Mouse (Mus musculus): Measurements from ENCODE around the gene Net1.
"Not testable (repeated sequence)": the region's sequence is repeated elsewhere in the genome, so short reads cannot be mapped to it uniquely, and the experiment has no call there.

The Net1 gene

GRCm38 (mm10) chr13:3917571-3918311, at the start of gene Net1, which contains the start of gene Tubal3:
TSS of gene Net1 (minus strand) at chr13:3918220.
TSS of gene Tubal3 (plus strand) at chr13:3918274.
- DNase-seq (ENCODE audit: low spot score in 2 of 2) = peak; percentile 75 to 78

DNA sequence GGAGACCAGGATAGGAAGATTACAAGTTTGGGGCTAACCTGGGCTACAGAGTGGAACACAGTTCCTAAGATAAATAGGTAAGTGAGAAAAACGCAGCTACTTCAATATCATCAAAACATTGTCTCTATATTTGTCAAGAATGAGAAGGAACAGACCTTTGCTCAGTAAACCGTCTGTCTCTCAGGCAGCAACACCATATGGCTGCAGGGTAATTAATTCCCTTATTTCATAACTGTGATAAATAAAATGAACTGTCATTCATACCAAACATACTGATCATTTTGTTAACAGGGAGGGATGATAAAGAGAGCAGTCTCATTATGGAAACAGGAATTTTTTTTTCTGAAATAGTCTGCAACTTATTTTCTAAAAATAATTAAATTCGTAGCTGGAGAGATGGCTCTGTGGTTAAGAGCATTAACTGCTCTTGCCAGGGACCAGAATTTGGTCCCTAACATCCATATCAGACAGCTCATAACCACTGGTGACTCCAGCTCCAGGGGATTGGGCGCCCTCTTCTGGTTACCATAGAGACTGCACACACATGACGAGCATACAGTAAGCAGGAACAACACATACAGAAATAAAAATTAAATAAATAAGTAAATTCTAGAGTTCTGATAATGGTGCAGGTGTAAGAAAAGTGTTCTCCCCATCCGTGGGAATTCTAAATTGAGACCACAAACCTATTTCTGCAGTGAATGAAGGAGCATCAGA, 33.3 kb upstream of the Net1 start:
- DNase-seq (ENCODE audit: low spot score in 2 of 2) = no peak

DNA sequence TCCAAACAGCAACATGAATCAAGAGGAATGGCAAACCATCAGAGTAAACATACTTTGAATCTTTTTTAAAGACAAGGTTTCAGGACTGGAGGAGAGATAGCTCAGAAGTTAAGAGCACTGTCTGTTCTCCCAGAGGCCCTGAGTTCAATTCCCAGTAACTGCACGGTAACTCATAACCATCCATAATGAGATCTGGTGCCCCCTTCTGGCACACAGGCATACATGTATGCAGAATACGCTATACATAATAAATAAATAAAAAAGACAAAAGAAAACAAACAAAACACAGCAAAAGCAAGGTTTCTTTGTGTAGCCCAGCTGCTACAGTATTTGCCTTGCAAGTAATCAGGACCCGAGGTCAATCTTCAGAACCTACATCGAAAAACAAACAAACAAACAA, 31.5 kb upstream of the Net1 start:
- DNase-seq (ENCODE audit: low spot score in 2 of 2) = no peak

- no peak for DNase-seq (ENCODE audit: low spot score in 2 of 2)
Observed at GRCm38 (mm10) chr13:3947267-3947666, 29.2 kb upstream of the Net1 start.

DNA sequence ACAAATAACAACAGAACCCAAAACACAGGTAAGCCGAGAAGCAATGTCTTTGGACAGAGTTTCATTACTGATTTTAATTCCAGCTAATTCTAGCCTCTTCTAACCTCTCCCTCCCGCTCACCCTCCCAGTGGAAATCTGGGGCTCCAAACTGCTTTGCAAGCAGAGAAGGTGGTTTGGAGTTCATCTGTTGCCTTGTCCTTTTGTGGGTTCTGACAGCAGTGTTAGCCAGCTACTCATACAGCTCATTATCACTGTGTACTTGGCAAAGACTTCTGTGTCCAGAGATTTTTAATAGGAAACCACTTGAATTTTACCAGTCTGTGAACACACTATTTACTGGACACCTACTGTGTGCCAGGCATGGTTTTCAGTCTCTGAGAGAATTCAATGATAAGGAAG, 27.2 kb upstream of the Net1 start, which contains the start of gene Ucn3:
Gene Ucn3 (minus strand): TSS at position 101 of the 400 bp plus-strand sequence.
- DNase-seq (ENCODE audit: low spot score in 2 of 2) = no peak

DNA sequence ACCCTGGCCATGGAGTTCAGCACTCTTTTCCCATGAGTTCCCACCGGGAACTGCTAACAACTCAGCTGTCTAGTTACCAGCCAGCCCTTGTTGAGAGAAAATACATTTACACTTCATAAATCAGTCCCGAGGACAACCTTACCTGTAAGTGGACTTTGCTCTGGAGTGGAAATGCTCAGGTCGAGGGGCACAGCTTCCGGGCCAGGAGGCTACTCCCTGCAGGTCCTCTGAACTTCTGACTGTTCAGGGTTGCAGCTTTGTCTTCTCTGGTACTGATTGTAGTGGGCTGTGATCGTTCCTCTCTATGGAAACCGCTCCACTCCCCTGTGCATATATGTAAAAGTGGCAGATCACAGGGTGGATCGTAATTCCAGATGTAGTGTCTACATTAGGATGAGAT, 26.7 kb upstream of the Net1 start:
- no peak for DNase-seq (ENCODE audit: low spot score in 2 of 2)

GRCm38 (mm10) chr13:3926046-3926445, 8.0 kb upstream of the Net1 start:
- DNase-seq (ENCODE audit: low spot score in 2 of 2) = no peak

DNA sequence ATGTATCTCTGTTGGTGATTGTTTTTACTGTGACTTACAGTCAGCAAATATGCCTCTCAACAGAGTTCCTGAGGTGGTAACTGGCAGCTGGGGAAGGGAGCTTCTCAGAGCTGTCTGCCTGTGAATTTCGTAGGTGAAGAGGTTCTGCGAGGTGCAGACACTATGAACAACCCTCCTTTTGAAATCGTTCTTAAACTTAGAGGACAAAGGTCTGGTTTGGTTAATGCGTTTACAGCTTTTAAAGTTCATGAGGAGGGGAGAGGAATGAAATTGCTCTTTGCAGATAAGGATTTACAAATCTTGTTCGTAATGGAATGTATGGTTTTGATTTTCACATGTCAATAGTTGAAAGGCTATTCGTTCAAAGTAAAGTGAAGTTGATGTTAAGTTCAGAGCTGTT, 7.6 kb upstream of the Net1 start:
- DNase-seq (ENCODE audit: low spot score in 2 of 2) = no peak

DNA sequence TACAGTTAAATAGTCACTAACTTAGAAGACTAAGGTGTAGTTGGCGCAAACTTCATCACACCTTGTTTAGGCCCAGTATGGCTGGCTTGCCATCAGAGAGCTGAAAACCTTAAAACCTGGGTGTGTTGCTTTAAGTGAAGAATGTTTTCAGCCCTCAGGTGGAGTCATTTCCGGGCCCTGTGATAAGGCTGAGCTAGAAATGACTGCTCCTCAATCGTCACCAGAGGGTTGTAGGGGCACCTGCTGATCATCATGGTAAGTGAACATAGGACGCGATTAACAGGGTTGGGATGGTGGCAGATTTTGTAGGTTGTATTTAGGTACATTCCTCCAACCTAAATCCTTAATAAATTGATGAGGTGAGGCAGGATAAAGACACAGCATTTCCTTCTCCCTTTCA, 6.5 kb upstream of the Net1 start:
- DNase-seq (ENCODE audit: low spot score in 2 of 2) = no peak

DNA sequence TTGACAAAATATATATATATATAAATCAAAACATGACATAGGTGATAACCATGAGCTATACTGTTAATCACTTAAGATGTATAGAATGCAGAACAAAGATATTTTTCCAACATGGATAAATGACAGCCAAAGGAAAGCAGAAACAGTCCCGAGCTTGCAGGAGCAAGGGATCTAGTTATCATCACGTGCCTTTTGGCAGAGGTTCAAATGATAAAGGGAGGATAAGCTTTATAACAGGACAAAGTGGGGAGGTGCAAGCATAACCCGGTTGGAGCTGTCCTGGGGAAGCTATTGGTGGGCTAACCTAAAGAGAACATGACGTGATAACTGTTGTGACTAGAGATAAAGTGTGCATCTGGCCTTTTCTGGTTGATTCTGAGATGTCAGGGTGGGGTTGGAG, 4.5 kb downstream of the Net1 start:
- no peak for DNase-seq (ENCODE audit: low spot score in 2 of 2)

DNA sequence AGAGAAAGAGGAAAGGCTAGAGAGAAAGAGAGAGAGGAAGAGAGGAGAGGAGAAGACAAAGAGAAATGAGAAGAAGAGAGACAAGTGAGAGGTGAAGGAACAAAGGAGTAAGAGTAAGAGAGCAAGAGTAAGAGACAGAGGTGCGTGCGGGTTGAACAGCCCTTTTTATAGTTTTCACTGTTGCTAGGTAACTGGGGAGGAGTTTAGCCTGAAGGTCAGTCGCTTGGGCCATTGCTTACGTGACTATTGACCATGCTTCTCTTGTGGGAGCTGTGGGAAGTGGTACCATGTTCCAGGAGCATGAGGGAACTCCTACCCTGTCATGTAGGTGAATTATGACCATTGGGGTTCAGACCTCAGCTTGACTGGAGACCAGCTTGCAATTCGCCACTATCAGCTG, 7.7 kb downstream of the Net1 start:
- no peak for DNase-seq (ENCODE audit: low spot score in 2 of 2)

DNA sequence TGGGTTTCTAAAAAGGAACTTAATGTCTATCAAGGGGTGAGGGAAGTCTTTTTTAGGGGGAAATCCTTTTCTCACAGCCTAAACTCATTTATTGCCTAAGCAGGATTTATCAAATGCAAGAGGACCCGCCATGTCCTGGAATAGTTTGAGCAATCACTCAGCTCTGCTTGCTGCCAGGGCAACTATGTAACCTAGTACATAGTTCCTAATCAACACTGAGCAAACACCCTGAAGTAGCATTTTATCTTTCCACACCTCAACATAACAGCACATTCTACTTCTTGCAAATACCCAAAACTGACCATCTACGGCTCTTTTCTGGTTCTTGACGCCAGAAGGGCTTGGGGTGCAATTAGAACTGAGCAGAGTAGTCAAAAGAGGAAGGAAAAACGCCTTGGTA, 9.8 kb downstream of the Net1 start:
- DNase-seq (ENCODE audit: low spot score in 2 of 2) = no peak

DNA sequence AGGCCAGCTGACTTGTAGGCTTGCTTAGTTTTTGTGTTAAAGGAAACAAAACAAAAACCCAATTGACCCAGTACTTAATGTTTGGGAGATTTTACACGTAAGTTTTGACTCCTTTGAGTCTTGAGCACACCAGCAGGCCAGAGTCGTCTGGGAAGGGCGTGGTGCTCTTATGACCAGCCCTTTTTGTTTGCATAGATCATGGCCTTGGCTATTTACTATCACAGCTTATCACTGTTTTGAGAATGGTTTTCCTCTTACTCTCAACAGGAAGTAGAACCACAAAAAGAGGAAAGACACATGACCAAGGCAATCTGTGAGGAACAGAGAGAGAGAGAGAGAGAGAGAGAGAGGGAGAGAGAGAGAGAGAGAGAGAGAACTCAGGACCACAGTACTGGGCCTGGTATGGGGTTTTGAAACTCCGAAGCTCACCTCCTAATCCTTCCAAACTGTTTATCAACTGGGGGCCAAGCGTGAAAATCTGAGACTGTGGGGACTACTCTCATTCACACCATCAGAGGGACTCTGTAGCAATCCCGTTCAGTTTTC, 10.8 kb downstream of the Net1 start:
- DNase-seq (ENCODE audit: low spot score in 2 of 2) = no peak

GRCm38 (mm10) chr13:3899301-3899700, 18.7 kb downstream of the Net1 start:
- no peak for DNase-seq (ENCODE audit: low spot score in 2 of 2)

DNA sequence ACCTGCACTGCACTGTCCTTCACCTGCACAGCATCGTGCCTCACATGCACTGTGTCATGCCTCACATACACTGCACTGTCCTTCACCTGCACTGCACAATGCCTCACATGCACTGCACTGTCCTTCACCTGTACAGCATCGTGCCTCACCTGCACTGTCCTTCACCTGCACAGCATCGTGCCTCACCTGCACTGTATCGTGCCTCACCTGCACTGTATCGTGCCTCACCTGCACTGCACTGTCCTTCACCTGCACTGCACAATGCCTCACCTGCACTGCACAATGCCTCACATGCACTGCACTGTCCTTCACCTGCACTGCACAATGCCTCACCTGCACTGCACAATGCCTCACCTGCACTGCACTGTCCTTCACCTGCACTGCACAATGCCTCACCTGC, 19.8 kb downstream of the Net1 start:
- not testable (repeated sequence) for DNase-seq (ENCODE audit: low spot score in 2 of 2)

DNA sequence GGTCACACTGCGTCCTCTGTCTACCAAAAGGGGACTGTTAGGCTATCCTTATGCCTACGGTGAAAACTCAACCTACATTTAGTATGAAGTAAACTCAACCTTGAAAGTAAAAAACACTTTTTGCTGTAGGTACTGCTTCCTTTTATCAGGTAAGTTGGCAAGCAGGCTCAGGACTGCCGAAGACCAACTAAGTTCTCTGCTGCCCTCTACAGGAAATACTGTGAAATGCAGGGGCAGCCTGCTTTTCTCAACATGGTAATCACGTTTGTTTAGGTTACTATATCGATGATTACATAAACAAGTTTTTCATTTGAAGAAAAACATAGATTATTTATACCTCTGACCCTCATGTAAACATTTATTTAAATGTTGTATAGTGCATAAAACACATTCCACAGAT, 21.1 kb downstream of the Net1 start:
- no peak for DNase-seq (ENCODE audit: low spot score in 2 of 2)

GRCm38 (mm10) chr13:3896032-3896431, 22.0 kb downstream of the Net1 start:
- no peak for DNase-seq (ENCODE audit: low spot score in 2 of 2)

- no peak for DNase-seq (ENCODE audit: low spot score in 2 of 2)
Observed at GRCm38 (mm10) chr13:3895397-3895980, 22.5 kb downstream of the Net1 start.

DNA sequence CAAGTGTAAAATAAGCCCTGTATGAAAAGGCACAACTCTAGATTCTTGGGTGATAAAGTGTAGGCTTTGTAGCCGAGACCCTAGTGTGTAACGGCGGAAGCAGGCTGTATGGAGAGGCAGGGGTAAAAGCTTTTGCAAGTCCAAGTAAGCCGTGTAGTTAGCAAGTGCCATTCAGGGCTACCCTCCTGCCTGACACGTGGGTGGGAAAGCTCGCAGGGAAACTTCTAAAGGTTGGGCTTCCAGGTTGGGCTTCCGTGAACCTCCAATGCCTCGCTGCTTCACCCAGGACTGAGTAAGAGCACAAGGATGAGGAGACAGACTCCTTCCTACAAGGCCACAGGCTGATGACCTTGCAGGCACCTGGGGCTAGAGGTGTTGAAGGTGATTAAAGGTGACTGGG, 23.5 kb downstream of the Net1 start:
- DNase-seq (ENCODE audit: low spot score in 2 of 2) = no peak

GRCm38 (mm10) chr13:3893126-3893734, 24.8 kb downstream of the Net1 start:
- DNase-seq (ENCODE audit: low spot score in 2 of 2) = peak; percentile 90 to 96

- no peak for DNase-seq (ENCODE audit: low spot score in 2 of 2)
Observed at GRCm38 (mm10) chr13:3892601-3893000, 25.4 kb downstream of the Net1 start.

DNA sequence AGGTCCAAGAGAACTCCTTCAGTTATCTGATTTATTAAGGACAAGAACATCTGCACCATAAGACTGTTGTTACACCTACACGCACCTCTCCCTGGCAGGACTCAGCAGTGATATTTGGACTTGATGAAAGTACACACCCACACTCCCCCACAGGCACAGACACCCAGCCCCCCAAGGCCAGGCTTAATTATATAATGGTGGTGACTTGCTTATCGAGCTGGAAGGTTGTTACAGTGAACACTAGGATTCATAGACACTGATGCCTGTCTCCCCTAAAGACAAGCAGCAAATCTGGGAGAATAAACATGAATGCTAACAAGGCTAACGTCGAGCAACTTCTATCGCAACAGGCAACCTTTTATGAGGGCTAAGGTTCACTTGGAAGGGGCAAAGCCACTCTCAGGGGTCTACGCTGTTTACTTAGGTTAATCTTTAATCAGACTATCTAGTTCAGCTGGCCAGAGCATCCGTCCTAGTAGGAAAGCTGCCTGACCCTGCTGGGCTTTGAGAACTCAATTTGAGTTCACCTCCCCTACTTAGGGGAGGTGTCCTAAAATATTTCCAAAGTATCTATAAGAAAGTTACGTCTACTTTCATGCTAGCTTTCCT, 26.4 kb downstream of the Net1 start:
- no peak for DNase-seq (ENCODE audit: low spot score in 2 of 2)
